Mouse (Mus musculus) ovary, adult 18-20 months (tissue): ENCODE measurements at regions not wholly inside any gene's neighbourhood (a gene's known extent, or its start where the extent isn't known, plus 50 kb on each side); places are given as distances from the start of the nearest gene placed in this dataset.

Source experiments
- DNase-seq: peaks from one replicate; pipeline ENCODE4 v3.0.0; 2022; ENCODE audit warnings: low spot score, mixed read lengths

DNA sequence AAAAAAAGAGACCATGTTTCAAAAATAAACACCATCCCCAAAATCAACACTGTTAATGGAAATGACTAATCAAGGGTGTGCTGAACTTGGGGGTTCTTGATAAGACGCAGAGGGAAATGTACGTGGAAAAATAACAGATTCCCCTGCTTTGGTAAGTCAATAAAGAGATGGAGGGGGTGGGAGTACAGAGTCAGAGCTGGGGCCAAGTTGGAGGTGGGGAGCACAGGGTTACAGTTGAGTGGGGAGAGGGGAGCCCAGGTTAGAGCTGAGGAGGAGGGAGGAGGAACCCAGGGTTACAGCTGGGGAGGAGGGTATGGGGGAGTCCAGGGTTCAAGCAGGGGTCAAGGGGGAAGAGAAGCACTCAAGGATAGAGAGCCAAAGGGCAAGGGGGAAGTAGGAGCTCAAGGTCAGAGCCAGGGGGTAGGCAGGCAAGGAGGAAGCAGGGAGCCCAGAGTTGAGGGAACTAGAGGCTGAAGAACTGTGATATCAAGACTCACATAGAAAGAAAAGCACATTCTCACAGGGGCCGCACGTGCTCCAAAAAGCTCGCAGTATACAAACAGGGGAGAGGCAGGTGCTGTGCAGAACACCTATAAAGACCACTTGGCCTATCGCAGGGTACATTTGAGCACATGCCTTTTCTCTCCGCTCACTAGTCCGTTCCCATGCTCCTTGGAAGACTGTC, 246.4 kb downstream of the Sox9 start:
- DNase-seq = no peak

DNA sequence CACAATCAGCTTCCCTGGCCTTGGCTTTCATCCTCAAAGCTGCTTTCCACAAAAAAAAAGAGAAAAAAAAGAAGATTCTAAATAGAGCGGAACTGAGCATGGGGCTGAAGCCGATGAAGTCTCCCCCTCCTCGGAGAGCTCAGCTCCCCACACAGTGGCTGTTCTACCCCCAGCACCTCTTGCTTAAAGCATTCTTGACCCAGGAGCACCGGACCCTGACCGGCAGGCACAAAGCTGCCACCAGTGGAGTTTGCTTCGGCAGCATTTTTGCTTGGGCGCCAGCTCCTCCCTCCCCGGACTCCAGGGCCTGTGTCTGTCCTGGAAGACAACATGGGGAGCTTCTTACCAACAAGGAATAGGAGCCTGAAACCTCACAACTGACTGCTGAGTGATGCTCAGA, 249.4 kb downstream of the Sox9 start:
- peak; percentile 25 for DNase-seq

DNA sequence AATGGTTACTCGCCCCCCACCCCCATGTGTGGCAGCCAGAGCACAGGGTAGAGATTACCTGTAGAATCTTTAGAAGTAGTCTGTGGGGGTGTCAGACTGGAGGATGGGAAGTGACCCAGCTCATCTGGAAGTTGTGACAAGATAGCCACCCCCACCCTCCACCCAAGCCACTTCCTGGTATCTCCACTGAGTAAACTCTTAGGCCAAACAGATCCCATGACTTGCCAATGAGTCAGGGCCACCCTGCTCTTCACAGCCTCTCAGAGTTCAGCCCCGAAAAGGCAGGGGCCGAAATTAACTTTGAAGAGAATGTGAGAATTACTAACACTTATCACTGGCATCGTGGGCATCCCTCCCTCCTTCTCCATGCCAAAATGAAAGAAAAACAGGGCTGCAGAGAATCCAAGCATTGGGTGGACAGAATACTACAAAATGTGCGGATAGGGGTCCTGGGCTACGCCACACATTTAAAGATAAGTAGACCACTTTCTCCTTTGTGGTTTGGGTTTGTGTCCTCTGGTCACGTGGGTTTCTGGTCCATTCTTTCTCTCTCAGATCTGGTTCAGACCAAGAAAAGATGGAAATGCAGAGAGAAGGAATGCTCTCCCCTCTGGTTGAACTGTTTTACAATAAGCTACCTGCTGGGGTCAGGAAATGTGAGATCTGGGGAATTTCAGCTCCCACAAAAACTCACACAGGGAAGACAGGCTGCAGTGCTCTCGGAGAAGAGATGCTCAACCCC, 250.6 kb downstream of the Sox9 start:
- DNase-seq = no peak

DNA sequence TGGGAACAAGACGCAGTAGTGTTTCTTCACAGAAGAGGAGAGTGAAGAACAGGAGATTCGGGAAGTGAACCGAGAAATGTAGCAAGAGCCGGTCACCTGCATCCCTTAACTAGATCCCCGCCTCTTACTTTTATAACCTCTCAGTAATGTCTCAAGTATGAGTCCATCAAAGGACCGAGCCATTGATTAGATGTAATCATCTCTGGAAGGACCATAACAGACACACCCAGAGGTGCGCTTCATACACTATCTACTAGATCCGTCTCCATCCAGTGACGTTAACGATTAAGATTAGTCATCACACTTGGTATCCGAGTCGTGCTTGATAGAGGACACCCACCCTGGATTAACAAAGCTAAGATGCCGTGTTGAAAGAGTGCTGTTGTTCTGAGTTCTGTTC, 252.9 kb downstream of the Sox9 start:
- no peak for DNase-seq

DNA sequence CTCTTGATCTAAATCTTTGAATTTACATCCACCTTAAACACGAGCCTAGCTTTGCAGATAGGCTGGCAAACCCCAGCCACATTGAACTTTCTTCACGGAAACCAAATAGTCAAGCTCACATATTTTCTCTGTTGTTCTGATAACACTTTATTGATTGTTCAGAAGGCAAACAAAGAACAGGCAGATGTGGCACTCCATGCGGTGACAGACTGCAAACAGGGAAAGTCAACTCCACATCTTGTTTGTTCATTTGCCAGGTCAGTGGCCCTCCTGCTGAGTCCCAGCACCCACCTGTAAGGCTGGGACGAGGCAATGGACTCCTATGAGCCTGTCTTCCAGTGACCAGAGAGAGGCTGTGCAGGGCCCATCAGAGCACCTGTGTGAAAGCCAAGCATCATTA, 255.7 kb downstream of the Sox9 start:
- no peak for DNase-seq

DNA sequence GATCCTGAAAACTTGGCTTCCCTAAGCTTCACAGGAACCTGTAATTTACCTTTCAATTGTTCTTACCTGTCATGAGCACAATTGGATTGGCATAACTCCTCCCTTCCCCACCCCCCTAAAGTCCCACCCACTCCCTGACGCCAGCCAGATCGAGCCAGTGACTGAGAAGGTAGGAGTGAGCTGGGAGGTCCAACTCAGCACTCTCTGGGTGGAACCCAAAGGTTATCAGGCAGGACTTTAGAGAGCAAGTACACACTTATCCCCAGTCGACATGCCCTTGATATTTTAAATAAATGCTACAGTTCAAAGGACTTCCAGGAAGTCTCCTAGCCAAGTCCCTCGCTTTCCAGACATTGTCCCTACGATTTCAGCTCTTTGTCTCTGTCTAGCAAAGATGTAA, 260.7 kb downstream of the Sox9 start:
- DNase-seq = no peak

DNA sequence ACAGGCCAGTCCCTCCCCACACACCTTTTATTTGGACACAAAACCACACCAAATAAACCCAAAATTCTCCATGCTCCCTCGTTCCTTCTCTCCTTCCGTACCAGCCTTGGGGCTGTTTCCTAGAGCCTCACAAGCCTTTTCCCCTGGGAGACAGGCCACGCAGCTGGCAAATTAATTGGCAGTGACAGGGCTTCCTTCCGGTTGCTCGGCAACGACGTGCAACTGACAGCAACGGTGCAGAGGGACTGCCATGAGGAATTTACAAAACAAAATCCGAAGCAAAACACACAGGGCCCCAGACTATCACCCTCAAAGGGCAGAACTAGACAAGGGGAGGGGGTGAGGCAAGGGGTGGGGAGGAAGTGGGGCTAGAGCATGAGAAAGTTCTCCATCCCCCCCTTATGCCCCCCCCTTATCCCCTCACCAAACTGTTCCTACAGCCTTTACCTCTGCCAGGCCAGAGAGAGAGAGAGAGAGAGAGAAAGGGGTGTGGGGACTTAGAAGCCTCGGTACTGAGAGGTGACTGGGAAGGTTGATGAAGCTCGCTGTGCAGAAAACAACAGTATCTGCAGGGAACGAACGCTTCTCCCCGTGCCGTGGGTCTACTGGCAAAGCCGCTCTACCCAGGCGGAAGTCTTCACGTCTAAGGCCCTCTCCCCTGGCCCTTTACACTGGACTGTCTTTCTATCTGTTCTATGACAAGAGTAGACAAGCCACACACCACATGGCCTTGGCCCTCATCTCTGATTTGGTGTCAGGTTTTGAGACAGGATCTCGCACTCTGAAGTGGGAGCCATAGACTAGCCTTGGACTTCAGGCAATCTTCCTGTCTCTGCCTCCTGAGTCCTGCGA, 264.4 kb downstream of the Sox9 start:
- DNase-seq = no peak

DNA sequence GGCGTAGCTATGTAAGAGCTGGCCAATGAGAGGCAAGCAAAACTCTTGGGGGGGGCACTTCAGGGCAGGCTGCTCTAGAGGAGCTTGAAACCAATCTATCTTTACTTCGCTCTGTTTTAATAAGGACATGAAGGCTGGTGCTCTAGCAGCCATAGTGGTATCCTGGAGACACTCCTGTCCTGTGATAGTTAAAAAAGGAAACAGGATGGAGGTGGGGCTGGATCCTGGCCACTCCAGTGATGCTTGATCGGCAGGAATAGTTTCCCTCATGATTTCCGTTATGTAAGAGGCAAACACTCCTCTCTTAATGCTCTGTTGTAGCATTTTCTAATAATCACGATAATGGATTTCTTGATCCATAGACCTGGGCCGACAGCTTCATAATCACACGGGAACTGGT, 266.1 kb downstream of the Sox9 start:
- no peak for DNase-seq

DNA sequence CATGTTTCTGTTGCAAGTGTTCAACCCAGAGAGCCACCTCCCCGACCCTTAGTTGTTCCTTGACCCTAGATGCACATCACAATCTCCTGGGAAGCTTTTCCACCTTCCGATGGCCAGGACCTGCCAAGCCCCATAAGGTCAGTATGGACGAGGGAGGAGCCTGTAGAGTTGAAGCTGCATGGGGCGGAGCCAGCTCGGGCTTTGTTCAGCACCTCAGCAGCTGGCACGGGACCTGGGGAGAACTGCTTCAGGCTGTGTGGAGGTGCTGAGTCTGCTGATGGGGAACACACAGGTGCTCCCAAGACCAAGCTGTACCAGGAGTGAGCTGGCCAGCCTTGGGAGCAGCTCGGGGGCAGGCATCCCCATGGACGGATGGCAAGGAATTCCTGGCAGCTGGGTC, 267.6 kb downstream of the Sox9 start:
- DNase-seq = no peak

DNA sequence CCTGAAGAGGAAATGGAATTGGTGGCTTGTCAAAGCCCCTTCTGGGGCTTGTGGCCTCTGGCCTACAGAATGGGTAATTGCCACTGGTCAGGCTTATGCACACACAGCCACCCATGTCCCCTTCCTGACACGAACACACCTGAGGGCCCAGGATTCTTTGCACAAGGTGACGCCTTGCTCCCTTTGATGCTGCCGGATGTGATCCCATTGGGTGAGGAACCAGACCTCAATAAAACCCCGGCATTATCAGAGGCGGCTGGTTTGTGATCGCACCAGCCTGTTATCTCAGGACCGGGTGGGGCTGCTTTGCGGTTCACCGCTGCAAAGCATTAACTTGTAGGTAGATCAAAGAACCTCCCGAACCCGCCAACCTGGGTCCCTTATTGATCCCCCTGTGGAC, 270.5 kb downstream of the Sox9 start:
- no peak for DNase-seq

DNA sequence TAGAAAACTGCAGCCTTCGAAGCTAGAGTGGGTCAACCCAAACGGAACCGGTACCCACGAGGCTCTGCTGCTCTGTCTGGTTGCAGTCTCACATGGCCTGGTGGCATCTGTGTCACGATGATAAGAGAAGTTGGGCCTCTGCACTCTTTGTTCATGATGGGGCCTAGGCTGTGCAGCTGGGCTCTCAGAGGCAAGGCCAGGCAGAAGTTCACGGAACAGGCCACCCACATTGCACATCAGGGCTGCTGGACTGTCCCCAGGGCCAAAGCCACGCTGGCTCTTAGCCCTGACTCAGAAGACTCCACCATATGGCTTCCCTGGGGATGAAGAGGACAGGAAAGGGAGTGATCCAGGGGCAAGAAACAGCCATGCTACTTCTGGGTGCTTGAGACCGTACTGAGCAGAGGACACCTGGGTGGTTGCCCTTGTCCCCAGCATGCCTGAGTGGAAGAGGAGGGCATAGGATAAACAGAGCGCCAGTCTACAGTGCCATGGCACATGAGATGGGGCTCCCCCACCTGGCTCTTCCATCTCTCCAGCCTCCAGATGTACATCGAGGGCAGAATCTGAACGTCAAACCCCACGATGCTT, 274.1 kb downstream of the Sox9 start:
- no peak for DNase-seq

DNA sequence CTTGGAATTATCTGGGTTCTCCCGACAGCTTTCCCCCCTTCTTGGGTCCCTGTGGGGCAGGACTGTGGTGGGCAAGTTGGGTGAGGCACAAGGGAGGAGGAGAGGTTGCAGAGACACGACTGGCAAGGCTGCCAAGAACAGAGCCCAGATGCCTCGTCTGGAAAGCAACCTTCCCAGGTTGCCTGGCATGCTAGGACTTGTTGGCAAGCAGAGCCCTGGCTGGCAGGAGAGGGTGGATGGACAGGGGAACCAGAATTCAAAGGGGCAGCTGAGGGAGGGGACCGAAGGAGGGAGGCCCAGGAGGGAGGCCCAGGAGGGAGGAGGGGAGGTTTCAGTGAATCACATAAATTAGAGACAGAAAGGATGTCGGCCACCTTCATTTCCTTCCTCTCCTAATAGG, 274.8 kb downstream of the Sox9 start:
- DNase-seq = no peak

DNA sequence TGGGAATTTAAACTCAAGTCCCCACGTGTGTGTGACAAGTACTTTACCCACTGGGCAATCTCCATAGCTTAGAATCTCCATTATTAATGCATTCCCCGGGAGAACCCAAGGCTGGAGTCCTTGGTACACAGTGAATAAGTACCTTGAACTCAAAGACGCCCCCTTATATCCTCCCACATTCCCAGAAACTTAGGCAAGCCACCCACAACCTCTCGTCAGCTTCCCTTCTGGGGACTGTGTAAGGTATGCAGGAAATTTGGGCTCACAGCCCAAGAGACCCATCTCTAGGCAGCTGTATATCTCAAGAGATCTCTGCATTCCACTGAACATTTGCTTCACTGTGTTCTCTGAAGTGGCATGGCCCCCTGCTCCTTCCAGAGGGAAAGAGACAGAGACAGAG, 288.3 kb downstream of the Sox9 start:
- DNase-seq = no peak

DNA sequence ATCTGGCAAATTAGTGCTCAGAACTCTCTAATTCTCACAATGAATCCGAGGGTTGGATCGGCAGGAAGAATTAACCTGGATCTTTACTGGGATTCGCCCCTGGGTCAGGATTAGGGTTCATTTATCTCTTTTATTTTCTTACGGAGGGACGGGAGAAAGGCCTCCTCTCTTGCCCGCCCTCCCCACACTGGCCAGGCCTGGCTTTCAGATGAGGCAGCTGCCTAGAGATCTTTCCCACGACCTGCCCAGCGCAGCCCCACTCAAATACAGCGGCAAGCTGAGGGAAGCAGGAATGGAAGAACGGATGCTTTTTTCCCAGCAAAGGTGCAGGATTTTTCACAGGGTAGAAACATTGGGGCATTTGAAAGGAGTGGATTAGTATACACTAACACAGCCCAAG, 289.9 kb downstream of the Sox9 start:
- DNase-seq = no peak

DNA sequence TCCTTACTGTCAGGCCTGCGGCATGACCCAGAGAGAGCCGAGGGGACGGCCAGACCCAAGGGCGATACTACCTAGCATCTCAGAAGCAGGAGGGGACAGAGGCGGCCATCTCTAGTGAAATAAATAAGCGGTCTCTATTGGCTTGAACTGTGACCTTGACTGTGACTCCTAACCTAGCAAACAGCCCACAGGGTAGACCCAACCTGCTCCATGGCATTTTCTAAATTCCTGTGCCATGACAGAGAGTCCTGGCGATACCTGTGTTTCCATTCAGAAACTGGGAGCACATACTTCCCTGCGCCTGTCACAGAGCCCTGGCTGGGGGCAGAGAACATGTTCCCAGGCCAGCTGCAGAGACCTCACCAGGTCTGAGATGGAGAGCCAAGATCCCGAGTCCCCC, 292.3 kb downstream of the Sox9 start:
- no peak for DNase-seq

DNA sequence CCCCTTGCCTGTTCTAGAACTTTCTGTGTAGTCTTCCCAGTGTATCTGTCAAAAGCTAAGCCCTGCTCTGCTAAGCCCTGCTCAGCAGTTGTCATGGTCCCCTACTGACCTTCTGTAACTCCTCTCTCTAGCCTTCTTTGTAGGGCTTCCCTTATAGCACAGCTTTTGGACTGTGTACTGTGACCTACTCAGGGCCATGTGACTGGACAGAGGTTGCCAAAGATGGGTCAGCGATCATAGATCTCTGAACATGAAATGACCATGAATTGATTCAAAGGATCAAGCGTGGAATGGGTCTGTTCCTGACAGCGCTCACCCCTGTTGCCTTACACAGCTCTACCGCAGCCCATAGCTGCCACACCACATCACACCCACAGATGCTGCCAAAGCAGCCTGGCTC, 294.3 kb downstream of the Sox9 start:
- no peak for DNase-seq

DNA sequence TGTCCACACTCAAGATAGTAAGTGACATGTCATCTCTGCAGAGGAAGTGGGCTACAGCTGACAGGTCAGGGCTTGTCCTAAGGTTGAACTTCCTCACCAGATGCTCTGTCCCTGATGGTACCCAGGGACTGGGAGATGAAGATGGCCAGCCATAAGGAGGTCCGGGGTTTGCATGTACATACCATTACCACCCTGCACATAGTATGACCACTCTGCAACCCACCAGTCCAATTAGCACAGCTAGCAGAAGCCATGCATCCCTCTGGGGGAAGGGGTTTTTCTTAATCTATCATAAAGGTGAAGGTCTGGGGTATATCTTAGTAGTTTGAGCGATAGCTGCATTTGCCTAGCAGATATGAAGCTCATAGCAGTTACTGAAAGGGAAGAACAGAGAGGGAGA, 298.3 kb downstream of the Sox9 start:
- DNase-seq = no peak

DNA sequence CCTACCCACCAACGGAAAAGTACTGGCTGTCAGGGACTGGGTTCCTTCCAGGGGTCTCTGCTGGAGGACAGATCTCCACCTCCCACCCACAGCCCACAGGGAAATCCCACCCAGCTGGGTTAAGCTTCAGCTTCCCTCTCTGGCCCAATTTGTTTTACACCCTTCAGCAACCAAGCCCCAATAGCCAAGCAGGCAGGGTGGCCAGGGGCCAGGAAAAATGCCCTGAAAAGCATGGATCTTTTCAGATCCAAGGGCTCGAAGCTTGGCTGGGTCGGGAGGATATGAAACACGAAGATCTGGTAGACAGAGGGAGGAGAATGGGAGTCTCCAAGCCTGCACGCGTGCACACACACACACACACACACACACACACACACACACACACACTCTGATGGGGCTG, 302.4 kb downstream of the Sox9 start:
- no peak for DNase-seq

DNA sequence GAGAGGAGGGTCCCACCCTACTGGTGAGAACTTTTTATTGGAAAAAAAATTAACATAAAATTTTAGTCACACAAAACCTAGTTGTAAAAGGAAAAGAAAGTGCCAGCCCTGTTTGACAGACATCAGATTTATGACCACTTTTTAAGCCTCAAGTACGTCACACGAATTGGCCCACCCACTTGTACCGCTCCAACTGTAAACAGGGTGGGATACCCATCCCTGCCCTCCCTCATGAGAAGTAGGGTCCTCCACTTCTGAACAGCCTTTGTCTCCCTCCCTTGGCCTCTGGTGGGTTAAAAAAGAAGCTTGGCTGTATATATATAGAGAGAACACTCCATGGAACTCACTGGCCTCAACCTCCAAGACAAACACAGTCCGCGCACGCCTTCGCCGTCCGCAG, 303.5 kb downstream of the Sox9 start:
- DNase-seq = no peak

DNA sequence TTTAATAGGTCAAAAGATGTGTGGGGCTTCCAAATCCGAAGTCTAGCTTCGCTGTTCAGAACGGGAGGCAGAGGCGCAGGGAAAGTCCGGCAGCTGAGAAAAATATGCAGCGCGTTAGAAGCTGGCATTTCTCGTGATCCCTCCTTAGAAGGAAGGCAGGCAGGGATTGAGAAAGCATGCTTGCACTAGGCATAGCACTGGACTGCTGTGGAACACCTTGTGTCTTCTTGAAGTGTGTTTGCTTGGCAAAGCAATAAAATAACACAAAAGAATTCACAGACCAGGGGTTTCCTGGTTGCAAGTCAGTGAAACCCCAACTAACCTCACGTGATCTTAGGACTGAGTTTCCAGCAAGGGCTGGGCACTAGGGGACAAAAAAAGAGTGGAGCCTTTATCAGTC, 305.1 kb downstream of the Sox9 start:
- DNase-seq = no peak

DNA sequence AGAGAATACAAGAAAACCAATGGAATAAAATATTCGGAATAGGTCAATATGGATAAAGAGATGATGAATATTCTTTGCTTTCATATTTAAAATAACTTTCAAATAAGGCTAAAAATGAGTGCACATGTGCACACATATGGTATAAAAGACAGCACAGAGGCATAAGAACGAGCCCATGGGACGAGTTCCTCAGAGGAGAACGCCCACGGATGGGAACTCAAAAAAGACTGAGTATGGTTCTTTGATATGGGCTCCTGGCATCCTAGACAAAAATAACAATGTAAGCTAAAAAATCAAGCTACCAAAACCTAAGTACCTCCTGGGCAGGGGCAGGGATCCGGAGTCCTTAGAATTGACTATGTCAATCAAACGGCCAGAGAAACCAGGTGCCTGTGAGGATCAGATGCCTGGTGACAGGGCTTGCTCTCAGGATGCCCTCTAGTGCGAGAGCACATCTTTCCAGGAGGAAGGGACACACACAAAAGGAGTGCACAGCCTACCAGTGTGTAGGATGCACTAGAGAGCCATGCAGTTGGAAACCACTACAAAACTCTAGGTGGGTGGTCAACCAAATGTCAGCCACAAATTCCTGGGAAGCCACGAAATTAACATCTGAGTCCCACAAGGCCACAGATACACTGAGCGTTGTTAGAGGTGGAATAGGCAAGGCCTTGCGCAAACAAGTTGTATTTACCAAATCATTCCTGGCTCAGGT, 307.8 kb downstream of the Sox9 start:
- DNase-seq = no peak
